Mouse (Mus musculus): ENCODE results near the gene Sema6c.
"Not testable (repeated sequence)": the region's sequence is repeated elsewhere in the genome, so short reads cannot be mapped to it uniquely, and the experiment has no call there.

- not testable (repeated sequence) for TF ChIP-seq POLR2A (IDR thresholded peaks at IDR 0.05; ENCODE audit: insufficient read depth, low read length); CTCF (IDR thresholded peaks at IDR 0.05; ENCODE audit: low read depth, low read length); EP300 (IDR thresholded peaks at IDR 0.05; ENCODE audit: insufficient read depth, low read depth, low read length)
Observed at GRCm38 (mm10) chr3:95134133-95134532, 26.1 kb upstream of the Sema6c start.

All from ES-Bruce4 (cell line).